In genomic region chr13:58806397-58806892, GRCm38 (mm10) we compare ENCODE assay signal across 8 mouse cellular contexts. TPM values are rescaled to one million over a fixed set of nuclear protein-coding genes. Genes with fewer than 3 reads are reported as not detected.
DNase-seq lines count a peak whose midpoint lies in the region; ATAC-seq and TF ChIP-seq lines count a peak whose summit lies in the region.

TSS of gene Ntrk2 (plus strand) at chr13:58806569.

- H3K36me3 ChIP-seq in embryonic facial prominence, embryonic 11.5 days (replicated peaks; ENCODE audit: control insufficient read depth, insufficient read depth, low read depth, low read length) = no peaks in the 10 kb centered on the region
- no peaks in the 10 kb centered on the region for H3K36me3 ChIP-seq in intestine, postnatal 0 days (ENCODE audit: control insufficient read depth, insufficient read depth)
- no peaks in the 10 kb centered on the region for H3K36me3 ChIP-seq in midbrain, embryonic 10.5 days
- no peaks in the 10 kb centered on the region for H3K36me3 ChIP-seq in small intestine, adult 2 months (ENCODE audit: control insufficient read depth, insufficient read depth, low read length)

- H3K9ac ChIP-seq in embryonic facial prominence, embryonic 11.5 days (replicated peaks; ENCODE audit: low read length) = peak within 1 kb of the TSS; percentile 60
- no peak within 1 kb of the TSS; the same call in 1 of the 2 replicates for H3K9ac ChIP-seq in intestine, postnatal 0 days (ENCODE audit: low read depth, low read length)

- no peak within 1 kb of the TSS for H3K27ac ChIP-seq in embryonic facial prominence, embryonic 11.5 days (replicated peaks; ENCODE audit: low read depth, low read length)
- H3K27ac ChIP-seq in intestine, postnatal 0 days (ENCODE audit: low read depth, low read length) = no peak within 1 kb of the TSS
- H3K27ac ChIP-seq in midbrain, embryonic 10.5 days (replicated peaks) = peak within 1 kb of the TSS; percentile 84
- no peak within 1 kb of the TSS for H3K27ac ChIP-seq in small intestine, adult 2 months (ENCODE audit: insufficient read depth, low read depth, low read length)

- peak within 1 kb of the TSS; percentile 99 for H3K4me2 ChIP-seq in embryonic facial prominence, embryonic 11.5 days (ENCODE audit: low read depth, low read length)
- peak within 1 kb of the TSS; percentile 84 for H3K4me2 ChIP-seq in intestine, postnatal 0 days (replicated peaks; ENCODE audit: low read depth)

- ATAC-seq in embryonic facial prominence, embryonic 11.5 days (replicated peaks; ENCODE audit: insufficient number of reproducible peaks, low FRiP score, low TSS enrichment, low read depth) = peak; percentile 75
- ATAC-seq in intestine, postnatal 0 days = peak; percentile 41; the same call in 1 of the 2 replicates

- intact Hi-C loops in left cerebral cortex, postnatal 14 days (cut with DNase I) = loop anchor here (2.0 to 10.0 kb wide), 7 partner anchors 164 to 678 kb away; no protein-coding TSS in a partner anchor

- peak; percentile 89 for TF ChIP-seq CTCF in intestine, postnatal 0 days (IDR thresholded peaks at IDR 0.05; ENCODE audit: low read depth)
- peak; percentile 40; the same call in 1 of the 2 replicates for TF ChIP-seq CTCF in small intestine, adult 2 months (IDR thresholded peaks at IDR 0.05; ENCODE audit: extremely low read depth, insufficient read length, insufficient replicate concordance, low read depth, low read length)

- TF ChIP-seq POLR2A in small intestine, adult 2 months (IDR thresholded peaks at IDR 0.05; ENCODE audit: low read depth, low read length) = no peak

- peaks cover 29% of the 10 kb centered on the region for H3K27me3 ChIP-seq in embryonic facial prominence, embryonic 11.5 days (ENCODE audit: control insufficient read depth, insufficient read depth, low read length)
- peaks cover 49% of the 10 kb centered on the region for H3K27me3 ChIP-seq in intestine, postnatal 0 days (replicated peaks; ENCODE audit: control insufficient read depth, insufficient read depth, low read length)
- H3K27me3 ChIP-seq in midbrain, embryonic 10.5 days (ENCODE audit: low read depth, poor library complexity, severe bottlenecking) = peaks cover 71% of the 10 kb centered on the region
- H3K27me3 ChIP-seq in small intestine, adult 2 months (ENCODE audit: control insufficient read depth, insufficient read depth, low read length) = peaks cover 19% of the 10 kb centered on the region

- DNase-seq in adrenal gland, postnatal 36 days = peak; percentile 82 to 85
- peak; percentile 93 for DNase-seq in embryonic facial prominence, embryonic 11.5 days (ENCODE audit: low spot score)
- DNase-seq in heart, adult 11 months = peak; percentile 94
- DNase-seq in left cerebral cortex, postnatal 14 days (ENCODE audit: low spot score in 2 of 2) = peak; percentile 94 to 95
- DNase-seq in midbrain, embryonic 10.5 days (ENCODE audit: low spot score) = peak; percentile 90
- no peak for DNase-seq in natural killer cell, adult 2 months (ENCODE audit: low spot score in 2 of 2)

- peaks cover 5% of the 10 kb centered on the region; the same call in 1 of the 2 replicates for H3K4me1 ChIP-seq in embryonic facial prominence, embryonic 11.5 days (ENCODE audit: control insufficient read depth, insufficient read depth, low read length)
- H3K4me1 ChIP-seq in intestine, postnatal 0 days (replicated peaks; ENCODE audit: control insufficient read depth, insufficient read depth, low read length) = no peaks in the 10 kb centered on the region
- peaks cover 38% of the 10 kb centered on the region for H3K4me1 ChIP-seq in midbrain, embryonic 10.5 days
- H3K4me1 ChIP-seq in small intestine, adult 2 months (ENCODE audit: control insufficient read depth, insufficient read depth, insufficient read length, low read length) = peaks cover 2% of the 10 kb centered on the region; the same call in 1 of the 2 replicates

- no peaks in the 10 kb centered on the region for H3K9me3 ChIP-seq in embryonic facial prominence, embryonic 11.5 days (replicated peaks; ENCODE audit: control insufficient read depth, low read length)
- H3K9me3 ChIP-seq in intestine, postnatal 0 days (ENCODE audit: control insufficient read depth) = 0 out of 2 replicates have a peak, but pooled peaks cover 3% of the 10 kb centered on the region
- H3K9me3 ChIP-seq in midbrain, embryonic 10.5 days (replicated peaks) = peaks cover 4% of the 10 kb centered on the region; the same call in 1 of the 2 replicates

- under 1% methylated on average over 47 of the region's 47 CpGs for WGBS in embryonic facial prominence, embryonic 11.5 days
- under 1% methylated on average over 47 of the region's 47 CpGs for WGBS in intestine, postnatal 0 days
- WGBS in midbrain, embryonic 10.5 days = under 1% methylated on average over 47 of the region's 47 CpGs
- WGBS in small intestine, adult 2 months = 2% methylated on average over 47 of the region's 47 CpGs

- H3K4me3 ChIP-seq in embryonic facial prominence, embryonic 11.5 days (ENCODE audit: low read depth, low read length) = peak within 1 kb of the TSS; percentile 63
- H3K4me3 ChIP-seq in intestine, postnatal 0 days (ENCODE audit: low read depth, low read length) = peak within 1 kb of the TSS; percentile 49
- H3K4me3 ChIP-seq in midbrain, embryonic 10.5 days = peak within 1 kb of the TSS; percentile 86
- peak within 1 kb of the TSS; percentile 47 for H3K4me3 ChIP-seq in small intestine, adult 2 months (ENCODE audit: low read depth, low read length)

RNA-seq across cellular contexts. Expression of gene Ntrk2, which starts in this region (rescaled TPM):
- 10 to 100 TPM; 19.7 to 25.1 TPM for total RNA-seq in adrenal gland, postnatal 36 days (2021)
- 13.6 and 15.7 TPM in 2 replicates for polyA plus RNA-seq in embryonic facial prominence, embryonic 11.5 days (2014; fragmentation: Nextera tagmentation; extraction: Ambion mirVana)
- 0.81 and 1.6 TPM in 2 replicates for polyA plus RNA-seq in intestine, postnatal 0 days (2015; fragmentation: Nextera tagmentation; extraction: Ambion mirVana)
- total RNA-seq in left cerebral cortex, postnatal 14 days (2021) = 100 to 1,000 TPM; 335 to 354 TPM
- polyA plus RNA-seq in midbrain, embryonic 10.5 days (2016; fragmentation: Nextera tagmentation; extraction: Ambion mirVana) = 14.8 and 24.8 TPM in 2 replicates
- polyA plus RNA-seq in small intestine, adult 2 months (2012; rRNA removed) = 0.76 and 0.81 TPM in 2 replicates

Comparison
In these comparisons a context has a peak if more than half of its experiments do, and no peak if none do; other contexts are left out.
1. RNA of gene Ntrk2 (total RNA-seq): 335 to 354 TPM in left cerebral cortex, postnatal 14 days; 19.7 to 25.1 TPM in adrenal gland, postnatal 36 days; every median in the first group is over 10 times any median in the second.
2. DNase-seq: peak in adrenal gland, postnatal 36 days (2 of 2), embryonic facial prominence, embryonic 11.5 days (single experiment), heart, adult 11 months (single experiment), left cerebral cortex, postnatal 14 days (2 of 2) and midbrain, embryonic 10.5 days (single experiment); none in natural killer cell, adult 2 months (0 of 2).
3. Peak in every context shown above with its lines, with median percentiles within 50 percentile points of each other: H3K4me3 ChIP-seq.